Mouse (Mus musculus) lung, postnatal 4 days (tissue): ENCODE results near the gene Rimbp3.

Experiments
- DNase-seq, 2 experiments: peaks; one replicate each; pipeline ENCODE4 v3.0.0; 2021

The Rimbp3 gene

GRCm38 (mm10) chr16:17258917-17259316 lies 50.5 kb downstream of the Rimbp3 start:
- no peak for DNase-seq

- no peak for DNase-seq
Observed at GRCm38 (mm10) chr16:17261341-17261740, 52.9 kb downstream of the Rimbp3 start.
